Mouse (Mus musculus) ES-CJ7 (cell line): ENCODE data around the gene Prl3a1.

Source experiments
- DNase-seq: peaks from one replicate; pipeline ENCODE4 v3.0.0; 2011; ENCODE audit warnings: low read depth, low spot score

Prl3a1 gene

GRCm38 (mm10) chr13:27259136-27259535, at the start of gene Prl3a1:
Gene Prl3a1 (plus strand): TSS chr13:27259436.
- no peak for DNase-seq

GRCm38 (mm10) chr13:27241547-27241946, 17.7 kb upstream of the Prl3a1 start, which contains the start of gene Prl3b1:
Gene Prl3b1 (plus strand): TSS chr13:27241847.
- DNase-seq = no peak

- no peak for DNase-seq
Observed at GRCm38 (mm10) chr13:27312334-27313225, 53.3 kb downstream of the Prl3a1 start, which contains the start of gene Prl6a1. Gene Prl6a1 (plus strand): TSS chr13:27312627.
